Mouse (Mus musculus): ENCODE data around the gene Aspn.

- TF ChIP-seq POLR2A (IDR thresholded peaks at IDR 0.05; ENCODE audit: insufficient read depth, low read length) (no peak), CTCF (IDR thresholded peaks at IDR 0.05; ENCODE audit: low read depth, low read length) (no peak), EP300 (IDR thresholded peaks at IDR 0.05; ENCODE audit: insufficient read depth, low read depth, low read length) (no peak)
Measured at GRCm38 (mm10) chr13:49507176-49507575, 37.1 kb upstream of the Aspn start.
